Mouse (Mus musculus): ENCODE measurements around the gene Speer4d.
"Not testable (repeated sequence)": the region's sequence is repeated elsewhere in the genome, so short reads cannot be mapped to it uniquely, and the experiment has no call there.

Gene Speer4d

DNA sequence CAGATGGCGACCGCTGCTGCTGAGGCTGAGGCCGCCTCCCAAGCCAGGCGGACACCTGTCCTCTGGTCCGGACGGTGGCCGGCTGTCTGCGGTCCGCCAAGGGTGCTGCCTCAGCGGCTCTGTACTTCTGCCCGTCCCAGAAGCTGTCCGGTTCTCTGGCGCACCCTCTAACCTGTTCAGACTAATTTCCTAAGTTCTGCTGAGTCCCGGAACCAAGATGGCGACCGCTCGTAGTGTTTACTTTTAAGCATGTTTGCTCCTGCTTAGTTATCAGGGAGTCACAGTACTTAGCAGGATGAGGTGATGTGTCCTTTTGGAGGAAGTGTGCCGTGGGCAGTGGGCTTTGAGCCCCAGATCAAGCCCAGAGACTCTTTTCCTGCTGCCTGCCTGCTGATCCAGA, 51.9 kb downstream of the Speer4d start:
- DNase-seq (ENCODE audit: low read depth): not testable (repeated sequence)
